Mouse (Mus musculus): ENCODE data around the gene Arid4a. TPM values are rescaled to one million over a fixed set of nuclear protein-coding genes. Genes with fewer than 3 reads are reported as not detected.

The Arid4a gene
- polyA plus RNA-seq, 1 experiment from 2014 or later = 35.7 TPM

- Histone ChIP-seq H3K9ac (ENCODE audit: low read length) (no peak overlapping the region), H3K36me3 (ENCODE audit: control insufficient read depth, insufficient read depth, low read length) (peaks cover 6% of the 10 kb centered on the region; the same call in 1 of the 2 replicates), H3K27me3 (ENCODE audit: control insufficient read depth, insufficient read depth, low read length) (no peaks in the 10 kb centered on the region), H3K4me3 (ENCODE audit: low read depth, low read length) (no peak overlapping the region), H3K4me2 (ENCODE audit: low read depth, low read length, severe bottlenecking) (no peak overlapping the region), H3K9me3 (ENCODE audit: control insufficient read depth, low read length) (no peaks in the 10 kb centered on the region), H3K27ac (ENCODE audit: low read depth, low read length) (no peak overlapping the region), H3K4me1 (replicated peaks; ENCODE audit: control insufficient read depth, insufficient read depth, low read length) (no peaks in the 10 kb centered on the region)
- WGBS = 92% methylated on average over 10 of the region's 10 CpGs
- no peak for ATAC-seq (replicated peaks; ENCODE audit: low FRiP score)
- DNase-seq (ENCODE audit: low spot score) = no peak
Observed at GRCm38 (mm10) chr12:71122731-71123130, 106.9 kb downstream of the Arid4a start.

DNA sequence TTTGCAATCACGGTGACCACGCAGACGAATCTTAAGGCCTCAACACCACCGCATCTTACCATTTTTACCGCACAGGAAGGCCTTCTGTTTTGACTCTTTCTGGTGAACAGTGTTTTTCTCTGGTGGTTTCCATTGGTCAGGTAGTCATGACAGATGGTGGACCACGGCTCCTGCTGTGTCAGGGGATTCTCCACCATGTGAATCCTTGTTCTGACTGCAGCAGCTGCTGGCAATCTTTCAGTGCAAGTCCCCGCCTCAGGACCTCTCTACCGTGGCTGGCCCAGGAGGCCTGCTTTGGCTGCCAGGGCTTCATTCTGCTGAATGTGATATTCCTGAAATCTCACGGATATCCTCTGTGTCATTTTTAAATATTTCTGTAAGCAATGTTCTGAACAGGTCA, 107.5 kb downstream of the Arid4a start:
- WGBS = 92% methylated on average over 9 of the region's 9 CpGs
- Histone ChIP-seq H3K9ac (ENCODE audit: low read length) (no peak overlapping the region), H3K27me3 (ENCODE audit: control insufficient read depth, insufficient read depth, low read length) (no peaks in the 10 kb centered on the region), H3K4me1 (replicated peaks; ENCODE audit: control insufficient read depth, insufficient read depth, low read length) (no peaks in the 10 kb centered on the region), H3K9me3 (ENCODE audit: control insufficient read depth, low read length) (no peaks in the 10 kb centered on the region), H3K4me2 (ENCODE audit: low read depth, low read length, severe bottlenecking) (no peak overlapping the region), H3K4me3 (ENCODE audit: low read depth, low read length) (no peak overlapping the region), H3K27ac (ENCODE audit: low read depth, low read length) (no peak overlapping the region), H3K36me3 (ENCODE audit: control insufficient read depth, insufficient read depth, low read length) (peaks cover 6% of the 10 kb centered on the region; the same call in 1 of the 2 replicates)
- ATAC-seq (replicated peaks; ENCODE audit: low FRiP score) = no peak
- no peak for DNase-seq (ENCODE audit: low spot score)

DNA sequence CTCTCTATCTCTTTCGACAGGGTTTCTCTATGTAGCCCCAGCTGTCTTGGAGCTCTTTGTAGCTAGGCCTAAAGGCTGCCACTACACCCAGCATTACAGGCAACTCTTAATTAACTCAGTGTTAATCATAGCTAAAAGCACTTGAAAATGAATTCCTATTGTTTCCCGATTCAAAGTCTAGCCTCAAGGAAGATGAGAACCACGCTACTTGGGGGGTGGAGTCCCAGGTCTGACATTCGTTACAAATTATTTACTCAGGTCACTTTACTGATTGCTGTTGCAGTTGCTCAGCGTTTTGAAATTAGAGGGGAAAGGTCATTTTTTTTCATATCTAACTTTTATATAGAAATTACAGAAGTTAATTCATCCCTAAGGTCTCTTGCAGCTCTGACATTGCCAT, 119.8 kb downstream of the Arid4a start:
- Histone ChIP-seq H3K4me1 (replicated peaks; ENCODE audit: control insufficient read depth, insufficient read depth, low read length) (peaks cover 2% of the 10 kb centered on the region; the same call in 1 of the 2 replicates), H3K27ac (ENCODE audit: low read depth, low read length) (no peak overlapping the region), H3K4me2 (ENCODE audit: low read depth, low read length, severe bottlenecking) (peak overlapping the region; percentile 82), H3K36me3 (ENCODE audit: control insufficient read depth, insufficient read depth, low read length) (peaks cover 5% of the 10 kb centered on the region; the same call in 1 of the 2 replicates), H3K27me3 (ENCODE audit: control insufficient read depth, insufficient read depth, low read length) (no peaks in the 10 kb centered on the region), H3K9me3 (ENCODE audit: control insufficient read depth, low read length) (no peaks in the 10 kb centered on the region), H3K4me3 (ENCODE audit: low read depth, low read length) (peak overlapping the region; percentile 86), H3K9ac (ENCODE audit: low read length) (peak overlapping the region; percentile 87; the same call in 1 of the 2 replicates)
- DNase-seq (ENCODE audit: low spot score) (no peak), ATAC-seq (replicated peaks; ENCODE audit: low FRiP score) (no peak)
- 32% methylated on average over 5 of the region's 5 CpGs for WGBS

DNA sequence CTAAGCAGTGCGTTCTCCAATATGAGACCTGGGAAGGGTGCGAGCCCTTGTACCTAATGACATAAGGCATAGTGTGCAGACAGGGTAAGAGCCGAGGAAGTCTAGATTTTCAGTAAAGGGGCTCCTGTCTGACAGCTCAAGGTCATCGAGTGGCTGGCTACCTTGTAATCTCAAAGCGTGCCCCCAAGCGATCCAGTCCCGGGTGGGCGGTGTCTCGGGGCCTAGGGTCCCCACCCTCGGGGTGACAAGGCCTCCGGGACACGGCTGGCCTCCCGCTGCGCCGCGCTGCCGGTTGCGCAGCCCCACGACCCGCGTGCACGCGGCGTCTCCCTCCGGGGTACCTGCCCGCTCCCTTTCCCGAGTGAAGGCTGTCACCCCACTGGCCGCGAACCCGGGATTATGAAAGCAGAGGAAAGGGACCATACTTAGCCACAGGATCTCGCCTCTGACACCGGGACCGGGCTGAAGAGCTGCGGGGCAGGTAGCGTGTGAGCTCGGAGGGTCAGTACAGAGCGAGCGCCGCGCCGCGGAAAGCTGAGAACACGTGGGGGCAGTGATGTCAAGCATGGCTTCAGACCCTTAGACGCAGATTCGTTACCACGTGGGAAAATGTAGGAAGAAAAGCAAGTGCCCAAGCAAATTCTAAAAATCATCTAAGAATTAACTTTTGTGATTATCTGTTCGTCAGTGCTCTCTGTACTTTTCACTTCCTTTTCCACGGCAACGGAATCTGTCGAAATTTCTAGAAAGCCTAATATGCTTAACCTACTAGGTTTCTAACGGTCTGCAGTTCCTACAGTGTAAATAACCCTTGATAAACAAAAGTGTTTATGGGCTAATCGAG, 120.6 kb downstream of the Arid4a start, which contains the start of the genes Timm9 and 2700049A03Rik:
TSS of gene Timm9 (minus strand) at position 555 of the 844 bp plus-strand sequence.
TSS of gene 2700049A03Rik (plus strand) at position 719 of the 844 bp plus-strand sequence.
- DNase-seq (ENCODE audit: low spot score) (peak; percentile 85), ATAC-seq (replicated peaks; ENCODE audit: low FRiP score) (peak; percentile 93)
- no peaks in the 10 kb centered on the region for H3K9me3 ChIP-seq (ENCODE audit: control insufficient read depth, low read length)
- under 1% methylated on average over 52 of the region's 52 CpGs for WGBS
- peak within 1 kb of the TSS; percentile 87 for H3K9ac ChIP-seq (ENCODE audit: low read length)
- H3K27me3 ChIP-seq (ENCODE audit: control insufficient read depth, insufficient read depth, low read length) = no peaks in the 10 kb centered on the region
- peaks cover 5% of the 10 kb centered on the region; the same call in 1 of the 2 replicates for H3K36me3 ChIP-seq (ENCODE audit: control insufficient read depth, insufficient read depth, low read length)
- H3K27ac ChIP-seq (ENCODE audit: low read depth, low read length) = peak within 1 kb of the TSS; percentile 41
- H3K4me1 ChIP-seq (replicated peaks; ENCODE audit: control insufficient read depth, insufficient read depth, low read length) = peaks cover 2% of the 10 kb centered on the region; the same call in 1 of the 2 replicates
- peak within 1 kb of the TSS; percentile 83 for H3K4me2 ChIP-seq (ENCODE audit: low read depth, low read length, severe bottlenecking)
- peak within 1 kb of the TSS; percentile 86 for H3K4me3 ChIP-seq (ENCODE audit: low read depth, low read length)

- Histone ChIP-seq H3K27me3 (ENCODE audit: control insufficient read depth, insufficient read depth, low read length) (no peaks in the 10 kb centered on the region), H3K9ac (ENCODE audit: low read length) (peak overlapping the region; percentile 87), H3K4me1 (replicated peaks; ENCODE audit: control insufficient read depth, insufficient read depth, low read length) (peaks cover 2% of the 10 kb centered on the region; the same call in 1 of the 2 replicates), H3K9me3 (ENCODE audit: control insufficient read depth, low read length) (no peaks in the 10 kb centered on the region), H3K27ac (ENCODE audit: low read depth, low read length) (peak overlapping the region; percentile 27; the same call in 1 of the 2 replicates), H3K4me3 (ENCODE audit: low read depth, low read length) (peak overlapping the region; percentile 86), H3K36me3 (ENCODE audit: control insufficient read depth, insufficient read depth, low read length) (peaks cover 5% of the 10 kb centered on the region; the same call in 1 of the 2 replicates), H3K4me2 (ENCODE audit: low read depth, low read length, severe bottlenecking) (peak overlapping the region; percentile 83; the same call in 1 of the 2 replicates)
- DNase-seq (ENCODE audit: low spot score) (peak; percentile 96), ATAC-seq (replicated peaks; ENCODE audit: low FRiP score) (peak; percentile 80)
- WGBS = under 1% methylated on average over 30 of the region's 30 CpGs
Observed at GRCm38 (mm10) chr12:71136974-71137491, 121.2 kb downstream of the Arid4a start.

DNA sequence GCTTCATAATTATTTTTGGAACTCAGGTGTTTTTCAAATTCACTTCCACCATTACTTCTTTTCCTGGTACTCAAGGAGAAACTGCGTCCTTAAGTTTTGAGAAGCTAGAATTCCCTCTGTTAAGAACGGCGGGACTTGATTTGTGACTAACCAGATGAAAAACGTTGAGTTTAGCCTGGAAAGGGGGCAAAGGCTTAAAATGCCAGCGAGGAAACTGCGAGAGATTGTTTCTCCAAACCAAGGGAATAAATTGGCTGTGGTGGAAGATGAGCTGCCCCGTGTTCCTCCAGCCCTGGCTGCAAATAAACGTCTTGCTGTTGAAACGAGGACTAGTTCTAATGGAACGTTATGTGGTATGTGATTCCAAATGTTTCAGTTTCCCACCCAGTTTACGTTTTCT, 121.9 kb downstream of the Arid4a start:
- Histone ChIP-seq H3K36me3 (ENCODE audit: control insufficient read depth, insufficient read depth, low read length) (peaks cover 5% of the 10 kb centered on the region; the same call in 1 of the 2 replicates), H3K4me1 (replicated peaks; ENCODE audit: control insufficient read depth, insufficient read depth, low read length) (peaks cover 2% of the 10 kb centered on the region; the same call in 1 of the 2 replicates), H3K27ac (ENCODE audit: low read depth, low read length) (no peak overlapping the region), H3K9ac (ENCODE audit: low read length) (peak overlapping the region; percentile 66), H3K9me3 (ENCODE audit: control insufficient read depth, low read length) (no peaks in the 10 kb centered on the region), H3K27me3 (ENCODE audit: control insufficient read depth, insufficient read depth, low read length) (no peaks in the 10 kb centered on the region), H3K4me3 (ENCODE audit: low read depth, low read length) (peak overlapping the region; percentile 86), H3K4me2 (ENCODE audit: low read depth, low read length, severe bottlenecking) (peak overlapping the region; percentile 83)
- WGBS = 13% methylated on average over 11 of the region's 11 CpGs
- no peak for ATAC-seq (replicated peaks; ENCODE audit: low FRiP score)
- no peak for DNase-seq (ENCODE audit: low spot score)

GRCm38 (mm10) chr12:71139258-71139828, 123.6 kb downstream of the Arid4a start:
- H3K36me3 ChIP-seq (ENCODE audit: control insufficient read depth, insufficient read depth, low read length) = peaks cover 5% of the 10 kb centered on the region; the same call in 1 of the 2 replicates
- peaks cover 2% of the 10 kb centered on the region; the same call in 1 of the 2 replicates for H3K4me1 ChIP-seq (replicated peaks; ENCODE audit: control insufficient read depth, insufficient read depth, low read length)
- H3K4me2 ChIP-seq (ENCODE audit: low read depth, low read length, severe bottlenecking) = no peak overlapping the region
- H3K27me3 ChIP-seq (ENCODE audit: control insufficient read depth, insufficient read depth, low read length) = no peaks in the 10 kb centered on the region
- WGBS = 80% methylated on average over 5 of the region's 5 CpGs
- H3K9ac ChIP-seq (ENCODE audit: low read length) = no peak overlapping the region
- no peak for DNase-seq (ENCODE audit: low spot score)
- H3K27ac ChIP-seq (ENCODE audit: low read depth, low read length) = no peak overlapping the region
- no peak for ATAC-seq (replicated peaks; ENCODE audit: low FRiP score)
- no peaks in the 10 kb centered on the region for H3K9me3 ChIP-seq (ENCODE audit: control insufficient read depth, low read length)
- H3K4me3 ChIP-seq (ENCODE audit: low read depth, low read length) = no peak overlapping the region

GRCm38 (mm10) chr12:71141189-71141588, 125.4 kb downstream of the Arid4a start:
- H3K27me3 ChIP-seq (ENCODE audit: control insufficient read depth, insufficient read depth, low read length) = no peaks in the 10 kb centered on the region
- H3K9ac ChIP-seq (ENCODE audit: low read length) = no peak overlapping the region
- H3K4me1 ChIP-seq (replicated peaks; ENCODE audit: control insufficient read depth, insufficient read depth, low read length) = peaks cover 2% of the 10 kb centered on the region; the same call in 1 of the 2 replicates
- H3K27ac ChIP-seq (ENCODE audit: low read depth, low read length) = no peak overlapping the region
- H3K36me3 ChIP-seq (ENCODE audit: control insufficient read depth, insufficient read depth, low read length) = peaks cover 5% of the 10 kb centered on the region; the same call in 1 of the 2 replicates
- H3K4me3 ChIP-seq (ENCODE audit: low read depth, low read length) = no peak overlapping the region
- H3K4me2 ChIP-seq (ENCODE audit: low read depth, low read length, severe bottlenecking) = no peak overlapping the region
- DNase-seq (ENCODE audit: low spot score) (no peak), ATAC-seq (replicated peaks; ENCODE audit: low FRiP score) (no peak)
- H3K9me3 ChIP-seq (ENCODE audit: control insufficient read depth, low read length) = no peaks in the 10 kb centered on the region

Measured in forebrain, embryonic 11.5 days (tissue).